Mouse (Mus musculus) erythroblast, adult 5-6 weeks (primary cell): ENCODE data around the gene Lpar2. TPM values are rescaled to one million over a fixed set of nuclear protein-coding genes. Genes with fewer than 3 reads are reported as not detected.

Source experiments
- ATAC-seq: replicated peaks from 2 replicates; pipeline ENCODE4 v1.8.0; 2016; ENCODE audit warnings: moderate number of reproducible peaks, mild to moderate bottlenecking, moderate TSS enrichment, inconsistent platforms; ENCODE audit not compliant: poor library complexity, low FRiP score, severe bottlenecking
- total RNA-seq, 2 experiments: library from RNA; stranded (forward) in 1 of 2; stranded (reverse) in 1 of 2; fragments of 150-400 nt in 1 of 2; fragments of 200-764, 138-1000 nt in 1 of 2; gene quantifications; 2 replicates each; pipeline versions ENCODE4 v1.2.3 to v1.2.4; 2015 to 2017; ENCODE audit warnings: low replicate concordance in 2 of 2

Gene Lpar2
- 0.77 and 1.3 TPM in 2 replicates for total RNA-seq (2015; ENCODE audit: low replicate concordance)
- total RNA-seq (2017; ENCODE audit: low replicate concordance) = 0.28 and 0.85 TPM in 2 replicates

DNA sequence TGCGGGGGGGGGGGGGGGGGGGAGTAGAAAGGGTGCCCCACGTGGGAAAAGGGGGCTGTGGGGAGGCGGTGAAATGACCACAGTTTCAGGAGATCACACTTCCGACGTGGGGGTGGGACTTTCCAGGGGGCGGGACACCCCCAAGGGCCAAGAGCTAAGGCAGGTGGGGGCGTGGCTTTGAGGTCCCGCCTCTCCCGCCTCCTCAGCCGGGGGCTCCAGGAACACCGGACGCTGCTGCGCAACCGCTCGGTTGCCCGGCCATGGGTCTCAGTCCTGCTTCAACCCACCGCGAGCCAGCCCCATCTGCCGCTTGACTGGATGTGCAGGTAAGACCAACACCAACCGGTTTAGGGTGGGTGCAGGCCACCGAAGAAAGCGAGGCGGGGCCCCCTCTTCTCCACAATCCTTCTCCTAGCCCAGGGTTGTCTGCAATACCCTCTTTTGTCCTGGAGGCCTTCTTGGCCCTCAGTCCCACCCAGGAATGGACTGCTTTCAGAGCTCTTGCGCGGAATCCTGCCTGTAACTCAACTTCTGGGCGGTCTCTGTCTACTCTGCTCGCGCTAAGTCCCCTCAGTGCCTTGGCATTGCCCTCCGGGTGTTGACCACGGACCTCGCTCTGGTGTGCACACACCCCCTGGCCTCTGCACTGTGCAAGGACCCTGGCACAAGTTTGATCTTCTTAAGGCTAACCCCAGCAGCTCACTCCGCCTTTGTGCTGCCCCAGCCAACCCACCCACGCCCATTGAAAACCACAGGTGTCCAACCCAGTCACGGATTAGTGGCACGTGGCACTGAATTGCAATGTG lies at the start of gene Lpar2:
Gene Lpar2 (plus strand): TSS at position 44 of the 806 bp plus-strand sequence.
- no peak for ATAC-seq

DNA sequence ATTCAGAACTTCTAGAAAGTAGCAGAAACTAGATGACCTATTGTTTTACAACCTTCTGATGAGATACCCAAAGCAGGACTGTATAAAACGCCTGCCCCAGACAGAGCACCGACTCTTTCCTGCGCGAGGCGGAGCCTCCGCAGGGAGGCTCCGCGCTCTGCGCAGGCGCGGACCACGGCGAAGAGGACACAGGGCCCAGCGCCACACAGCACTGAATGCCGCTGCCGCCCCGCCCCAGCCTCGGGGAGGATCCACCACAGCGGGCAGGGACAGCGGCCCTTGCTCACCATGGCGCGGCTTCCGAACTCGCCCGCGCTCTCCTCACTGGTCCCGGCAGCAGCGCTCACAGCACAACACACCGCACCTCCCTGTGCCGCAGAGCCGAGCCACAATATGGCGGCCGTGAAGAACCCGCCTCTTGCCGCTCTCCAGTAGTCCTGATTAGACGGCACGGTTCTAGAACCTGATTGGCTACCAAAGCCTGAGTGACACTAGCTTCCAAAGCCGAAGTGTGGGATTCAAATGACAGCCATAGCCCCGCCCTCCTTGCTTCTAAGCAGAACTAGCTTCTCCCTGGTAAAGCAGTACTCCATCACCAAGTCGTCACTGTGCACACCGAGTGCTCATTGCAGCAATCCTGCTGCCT lies 47.6 kb upstream of the Lpar2 start, which contains the start of gene Gm20422:
Gene Gm20422 (minus strand): TSS at position 384 of the 646 bp plus-strand sequence.
- peak; percentile 99 for ATAC-seq

DNA sequence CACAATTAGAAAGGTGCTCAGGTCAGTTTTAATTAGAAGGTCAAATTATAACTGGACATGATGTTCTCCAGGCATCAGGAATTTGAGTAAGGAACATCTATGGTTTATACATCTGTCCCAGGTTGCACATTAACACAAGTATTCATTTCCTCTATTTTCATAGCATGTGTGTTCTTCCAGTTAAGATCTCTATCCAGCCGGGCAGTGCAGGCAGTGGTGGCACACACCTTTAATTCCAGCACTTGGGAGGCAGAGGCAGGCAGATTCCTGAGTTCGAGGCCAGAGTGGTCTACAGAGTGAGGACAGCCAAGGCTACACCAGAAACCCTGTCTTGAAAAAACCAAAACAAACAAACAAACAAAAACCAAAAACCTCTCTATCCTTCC lies 47.1 kb upstream of the Lpar2 start:
- peak; percentile 17; the same call in 1 of the 2 replicates for ATAC-seq

GRCm38 (mm10) chr8:69777111-69777510 lies 45.1 kb upstream of the Lpar2 start:
- ATAC-seq = no peak

DNA sequence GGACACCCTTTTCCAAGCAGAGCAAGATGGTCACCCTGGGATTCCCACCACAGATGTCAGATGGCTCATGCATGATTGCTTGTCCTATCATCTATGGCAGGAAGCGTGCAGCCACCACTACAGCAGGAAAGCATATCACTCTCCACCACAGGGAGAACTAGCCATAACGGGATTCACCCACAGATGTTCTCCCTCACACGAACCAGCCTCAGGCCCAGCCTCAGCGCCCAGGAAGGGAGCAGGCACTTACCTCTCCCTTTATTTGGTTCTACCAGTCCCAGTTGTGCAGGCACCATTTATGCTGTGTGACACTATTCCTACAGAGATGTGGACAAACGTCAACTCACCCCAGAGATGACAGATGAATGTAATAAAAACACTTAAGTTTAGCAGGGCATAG lies 33.1 kb upstream of the Lpar2 start:
- ATAC-seq = no peak

DNA sequence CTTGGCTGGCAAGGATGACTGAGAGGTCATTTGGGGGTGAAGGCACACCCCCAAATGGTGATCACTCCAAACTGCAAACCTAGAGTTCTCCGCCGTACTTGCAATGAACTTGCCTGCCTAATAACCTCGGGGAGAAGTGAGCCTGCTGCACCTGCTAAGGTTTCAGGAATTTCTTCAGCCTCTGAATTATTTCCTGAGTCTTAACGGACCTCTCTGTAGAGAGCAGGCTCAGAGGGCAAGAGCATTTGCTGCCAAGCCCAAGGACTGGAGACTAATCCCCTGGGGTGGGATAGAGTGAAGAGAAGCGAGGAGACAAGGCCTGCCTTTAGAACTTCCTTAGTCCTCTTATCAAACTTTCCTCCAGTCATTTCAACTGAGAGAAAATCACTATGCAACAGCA lies 32.5 kb upstream of the Lpar2 start:
- no peak for ATAC-seq

GRCm38 (mm10) chr8:69790364-69790763 lies 31.9 kb upstream of the Lpar2 start:
- peak; percentile 22; the same call in 1 of the 2 replicates for ATAC-seq

GRCm38 (mm10) chr8:69790773-69791367 lies 31.4 kb upstream of the Lpar2 start, which contains the start of the genes Atp13a1 and Zfp866:
Gene Atp13a1 (plus strand): TSS chr8:69791163.
Gene Zfp866 (minus strand): TSS chr8:69791178.
- peak; percentile 96 for ATAC-seq

- 0 out of 2 replicates have a peak, but pooled peaks have one; percentile 7 for ATAC-seq
Observed at GRCm38 (mm10) chr8:69791415-69792068, 30.7 kb upstream of the Lpar2 start.

GRCm38 (mm10) chr8:69793666-69794065 lies 28.6 kb upstream of the Lpar2 start:
- no peak for ATAC-seq

- ATAC-seq = no peak
Observed at GRCm38 (mm10) chr8:69794096-69794495, 28.1 kb upstream of the Lpar2 start.

GRCm38 (mm10) chr8:69794901-69795300 lies 27.3 kb upstream of the Lpar2 start:
- ATAC-seq = no peak

- ATAC-seq = no peak
Observed at GRCm38 (mm10) chr8:69796721-69797345, 25.4 kb upstream of the Lpar2 start.

GRCm38 (mm10) chr8:69797661-69798060 lies 24.6 kb upstream of the Lpar2 start:
- no peak for ATAC-seq

GRCm38 (mm10) chr8:69799261-69799660 lies 23.0 kb upstream of the Lpar2 start:
- ATAC-seq = no peak

GRCm38 (mm10) chr8:69799946-69800345 lies 22.3 kb upstream of the Lpar2 start:
- ATAC-seq = no peak

DNA sequence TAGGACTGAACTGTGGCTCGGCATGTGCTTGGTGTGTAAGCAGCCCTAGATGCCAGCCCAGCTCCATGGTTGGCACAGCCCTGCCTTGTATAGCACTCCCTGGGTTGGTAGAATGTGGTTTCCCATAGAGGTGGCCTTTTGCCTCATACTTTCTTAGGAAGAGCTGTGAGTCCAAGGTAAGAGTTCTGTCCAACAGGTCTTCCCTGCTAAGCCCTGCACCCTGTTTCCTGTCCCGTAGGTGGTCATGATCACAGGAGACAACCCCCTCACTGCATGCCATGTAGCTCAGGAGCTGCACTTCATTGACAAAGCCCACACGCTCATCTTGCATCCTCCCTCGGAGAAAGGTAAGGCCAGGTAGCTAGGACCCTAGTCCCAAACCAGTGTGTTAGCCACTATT lies 20.4 kb upstream of the Lpar2 start:
- no peak for ATAC-seq

GRCm38 (mm10) chr8:69802216-69802615 lies 20.0 kb upstream of the Lpar2 start:
- no peak for ATAC-seq

DNA sequence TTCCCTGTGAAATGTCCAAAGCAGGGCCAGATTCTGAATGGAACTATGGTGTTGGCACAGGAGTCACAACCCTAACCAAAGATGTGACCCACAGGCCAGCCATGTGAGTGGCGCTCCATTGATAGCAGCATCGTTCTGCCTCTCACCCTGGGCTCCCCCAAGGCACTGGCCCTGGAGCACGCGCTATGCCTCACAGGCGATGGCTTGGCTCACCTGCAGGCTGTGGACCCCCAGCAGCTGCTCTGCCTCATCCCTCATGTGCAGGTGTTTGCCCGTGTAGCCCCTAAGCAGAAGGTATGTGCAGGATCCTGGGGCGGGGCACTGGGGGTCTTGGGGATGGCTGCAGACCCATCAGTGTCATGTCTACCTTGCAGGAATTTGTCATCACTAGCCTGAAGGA lies 18.9 kb upstream of the Lpar2 start:
- ATAC-seq = no peak

- ATAC-seq = no peak
Observed at GRCm38 (mm10) chr8:69804537-69804936, 17.7 kb upstream of the Lpar2 start.
